Mouse (Mus musculus) kidney, embryonic 16.5 days (tissue): ENCODE measurements around the gene Ppfia4. TPM values are rescaled to one million over a fixed set of nuclear protein-coding genes. Genes with fewer than 3 reads are reported as not detected.

Source experiments
- ATAC-seq: fragments of 200-750 bp; cut with Nextera tagmentation; 2 replicates; pipeline ENCODE4 v1.8.0; 2017; ENCODE audit warnings: moderate TSS enrichment; ENCODE audit not compliant: low FRiP score, low TSS enrichment
- H3K27ac ChIP-seq: fragments of 300-500 bp; sonication (generic); 2 replicates; pipeline ENCODE4 v1.5.1; 2014; ENCODE audit warnings: low read length
- H3K27me3 ChIP-seq: fragments of 300-500 bp; sonication (generic); 2 replicates; pipeline ENCODE4 v1.6.1; 2014; ENCODE audit warnings: low read length, control low read depth, mixed read lengths; ENCODE audit not compliant: insufficient read depth
- H3K36me3 ChIP-seq: fragments of 300-500 bp; sonication (generic); 2 replicates; pipeline ENCODE4 v1.6.1; 2014; ENCODE audit warnings: low read length, control low read depth, mixed read lengths; ENCODE audit not compliant: insufficient read depth
- H3K4me1 ChIP-seq: fragments of 300-500 bp; sonication (generic); 2 replicates; pipeline ENCODE4 v1.6.1; 2014; ENCODE audit warnings: low read length, control low read depth, mixed read lengths; ENCODE audit not compliant: insufficient read depth
- H3K4me2 ChIP-seq: fragments of 300-500 bp; sonication (generic); replicated peaks from 2 replicates; pipeline ENCODE4 v1.6.1; 2014; ENCODE audit warnings: low read depth, low read length
- H3K4me3 ChIP-seq: fragments of 300-500 bp; sonication (generic); 2 replicates; pipeline ENCODE4 v1.5.1; 2014; ENCODE audit warnings: mild to moderate bottlenecking, low read length
- H3K9ac ChIP-seq: fragments of 300-500 bp; sonication (generic); replicated peaks from 2 replicates; pipeline ENCODE4 v1.6.1; 2014; ENCODE audit warnings: low read length
- H3K9me3 ChIP-seq: fragments of 300-500 bp; sonication (generic); 2 replicates; pipeline ENCODE4 v1.6.1; 2016; ENCODE audit warnings: low read length, control low read depth
- WGBS: fragments of 180-500 bp; shearing (Covaris S2); extraction: QIAGEN DNeasy Blood & Tissue Kit; methylation state at CpG from one replicate; pipeline ENCODE4 v1.1.7; 2014; 5-methylcytosine and 5-hydroxymethylcytosine counted together
- polyA plus RNA-seq: library from polyadenylated mRNA; unstranded; fragments of >200 nt; fragmentation: Nextera tagmentation; extraction: Ambion mirVana; gene quantifications from 2 replicates; pipeline ENCODE4 v1.2.1, GENCODE M21; 2015

Gene Ppfia4
- polyA plus RNA-seq, 1 experiment from 2014 or later = 3.9 TPM

DNA sequence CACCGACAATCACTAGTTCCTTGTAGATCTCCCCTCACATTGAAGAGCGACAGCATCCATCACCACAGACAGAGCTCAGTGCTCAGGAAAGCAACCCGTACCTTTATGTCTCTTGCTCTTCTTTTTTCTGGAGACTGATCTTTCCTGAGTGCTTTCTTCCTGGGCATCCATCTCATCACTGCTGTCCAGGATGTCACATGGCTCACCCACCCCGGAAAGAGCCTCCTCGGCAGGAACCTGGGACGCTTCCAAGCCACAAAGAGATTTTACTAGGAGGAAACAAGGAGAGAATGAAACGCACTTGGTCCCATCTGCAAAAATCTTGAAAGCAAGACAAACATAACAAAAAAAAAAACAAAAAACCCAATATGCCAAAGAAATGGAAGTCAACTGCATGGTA is 27.9 kb upstream of the Ppfia4 start:
- peaks cover 15% of the 10 kb centered on the region for H3K4me1 ChIP-seq
- no peaks in the 10 kb centered on the region for H3K27me3 ChIP-seq
- H3K36me3 ChIP-seq = peaks cover 32% of the 10 kb centered on the region
- H3K9ac ChIP-seq = peak overlapping the region; percentile 22; the same call in 1 of the 2 replicates
- 76% methylated on average over 7 of the region's 7 CpGs for WGBS
- peak overlapping the region; percentile 61 for H3K4me2 ChIP-seq
- no peaks in the 10 kb centered on the region for H3K9me3 ChIP-seq
- no peak for ATAC-seq
- H3K4me3 ChIP-seq = peak overlapping the region; percentile 85
- H3K27ac ChIP-seq = no peak overlapping the region

DNA sequence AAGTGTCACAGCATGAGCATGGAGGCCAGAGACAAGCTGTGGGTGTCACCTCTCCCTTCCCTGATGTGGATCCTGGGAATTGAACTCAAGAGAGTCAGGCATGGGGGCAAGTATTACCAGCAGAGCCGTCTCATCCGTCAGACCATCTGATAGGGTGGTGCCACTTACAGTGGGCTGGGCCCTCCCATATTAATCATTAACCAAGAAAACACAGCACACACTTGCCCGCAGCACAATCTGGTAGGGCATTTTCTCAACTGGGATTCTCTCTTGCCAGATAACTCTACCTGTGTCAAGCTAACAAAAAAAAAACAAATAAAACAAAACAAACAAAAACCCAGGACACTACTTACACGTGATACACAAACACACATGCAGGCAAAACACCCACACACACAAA is 24.7 kb upstream of the Ppfia4 start:
- no peak overlapping the region for H3K4me3 ChIP-seq
- no peak for ATAC-seq
- no peaks in the 10 kb centered on the region for H3K9me3 ChIP-seq
- H3K27me3 ChIP-seq = no peaks in the 10 kb centered on the region
- no peak overlapping the region for H3K9ac ChIP-seq
- no peak overlapping the region for H3K4me2 ChIP-seq
- no peak overlapping the region for H3K27ac ChIP-seq
- 70% methylated on average over 4 of the region's 4 CpGs for WGBS
- peaks cover 20% of the 10 kb centered on the region for H3K4me1 ChIP-seq
- peaks cover 57% of the 10 kb centered on the region for H3K36me3 ChIP-seq

DNA sequence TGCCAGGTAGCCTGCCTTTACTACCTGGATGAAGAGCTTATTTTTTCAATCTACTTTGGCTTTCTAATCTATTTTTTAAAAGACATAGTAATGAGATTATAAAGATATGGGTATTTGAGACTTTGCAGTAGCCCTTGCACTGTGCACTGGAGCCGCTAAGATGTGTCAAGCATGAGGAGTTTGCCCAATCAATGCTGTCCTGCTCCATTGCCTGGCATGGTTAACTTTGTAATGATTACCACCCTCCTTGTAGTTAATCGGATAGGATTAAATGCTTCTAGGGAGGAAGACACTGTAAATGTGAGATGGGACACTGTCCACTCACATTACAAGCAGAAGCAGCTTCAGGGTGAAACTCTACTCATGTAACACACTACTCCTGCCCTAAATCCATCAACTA is 20.6 kb upstream of the Ppfia4 start:
- Histone ChIP-seq H3K4me3 (no peak overlapping the region), H3K9me3 (no peaks in the 10 kb centered on the region), H3K4me2 (no peak overlapping the region), H3K4me1 (0 out of 2 replicates have a peak, but pooled peaks cover 7% of the 10 kb centered on the region), H3K9ac (no peak overlapping the region), H3K36me3 (peaks cover 73% of the 10 kb centered on the region), H3K27me3 (no peaks in the 10 kb centered on the region), H3K27ac (peak overlapping the region; percentile 45; the same call in 1 of the 2 replicates)
- ATAC-seq = peak; percentile 91
- WGBS = 54% methylated on average over 2 of the region's 2 CpGs

DNA sequence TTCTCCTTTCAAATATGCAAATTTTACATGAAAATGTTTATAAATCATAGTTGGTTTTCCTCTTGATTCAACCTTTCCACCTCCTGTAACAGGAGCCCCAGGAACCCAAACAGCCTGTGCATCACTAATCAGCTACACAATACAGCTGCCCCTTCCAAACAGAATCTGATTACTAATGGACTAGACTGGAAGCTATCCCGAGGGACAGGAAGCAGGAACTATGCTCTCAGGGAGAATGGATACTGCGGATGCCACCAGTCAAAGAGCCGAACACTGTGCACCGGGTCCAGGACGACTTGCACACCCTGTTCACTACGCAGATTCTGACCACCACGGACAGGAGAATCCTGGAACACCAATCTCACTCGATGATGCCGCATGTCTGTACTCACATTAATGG is 15.1 kb upstream of the Ppfia4 start:
- WGBS = 90% methylated on average over 9 of the region's 9 CpGs

DNA sequence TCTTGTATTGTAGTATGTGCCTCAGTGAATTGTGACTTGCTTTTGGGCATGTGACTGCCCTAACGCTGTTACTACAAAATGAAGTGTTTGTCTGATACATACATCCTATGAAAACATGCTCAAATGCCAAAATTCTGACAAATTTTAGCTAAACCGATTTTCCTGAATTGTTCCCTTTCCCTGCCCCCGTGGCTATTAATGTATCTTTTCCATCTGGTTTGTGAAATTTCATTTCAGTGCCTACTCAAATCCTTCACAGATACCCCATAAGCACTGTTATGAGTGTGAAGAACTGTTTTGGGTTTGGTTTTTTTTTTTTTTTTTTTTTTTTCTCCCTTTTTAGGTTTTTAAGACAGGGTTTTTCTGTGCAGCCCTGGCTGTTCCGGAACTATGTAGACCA is 12.3 kb upstream of the Ppfia4 start:
- Histone ChIP-seq H3K4me2 (peak overlapping the region; percentile 95), H3K27me3 (no peaks in the 10 kb centered on the region), H3K27ac (no peak overlapping the region), H3K9ac (peak overlapping the region; percentile 36; the same call in 1 of the 2 replicates), H3K36me3 (peaks cover 26% of the 10 kb centered on the region), H3K4me1 (peaks cover 17% of the 10 kb centered on the region), H3K9me3 (no peaks in the 10 kb centered on the region), H3K4me3 (peak overlapping the region; percentile 63)
- 77% methylated on average over 4 of the region's 4 CpGs for WGBS
- ATAC-seq = no peak

More for the DNA sequence above, 15.1 kb upstream of the Ppfia4 start:
- Histone ChIP-seq H3K4me2 (no peak overlapping the region), H3K27ac (no peak overlapping the region), H3K4me3 (no peak overlapping the region), H3K36me3 (peaks cover 51% of the 10 kb centered on the region), H3K4me1 (peaks cover 20% of the 10 kb centered on the region), H3K9ac (no peak overlapping the region), H3K27me3 (no peaks in the 10 kb centered on the region), H3K9me3 (no peaks in the 10 kb centered on the region)
- ATAC-seq = no peak

DNA sequence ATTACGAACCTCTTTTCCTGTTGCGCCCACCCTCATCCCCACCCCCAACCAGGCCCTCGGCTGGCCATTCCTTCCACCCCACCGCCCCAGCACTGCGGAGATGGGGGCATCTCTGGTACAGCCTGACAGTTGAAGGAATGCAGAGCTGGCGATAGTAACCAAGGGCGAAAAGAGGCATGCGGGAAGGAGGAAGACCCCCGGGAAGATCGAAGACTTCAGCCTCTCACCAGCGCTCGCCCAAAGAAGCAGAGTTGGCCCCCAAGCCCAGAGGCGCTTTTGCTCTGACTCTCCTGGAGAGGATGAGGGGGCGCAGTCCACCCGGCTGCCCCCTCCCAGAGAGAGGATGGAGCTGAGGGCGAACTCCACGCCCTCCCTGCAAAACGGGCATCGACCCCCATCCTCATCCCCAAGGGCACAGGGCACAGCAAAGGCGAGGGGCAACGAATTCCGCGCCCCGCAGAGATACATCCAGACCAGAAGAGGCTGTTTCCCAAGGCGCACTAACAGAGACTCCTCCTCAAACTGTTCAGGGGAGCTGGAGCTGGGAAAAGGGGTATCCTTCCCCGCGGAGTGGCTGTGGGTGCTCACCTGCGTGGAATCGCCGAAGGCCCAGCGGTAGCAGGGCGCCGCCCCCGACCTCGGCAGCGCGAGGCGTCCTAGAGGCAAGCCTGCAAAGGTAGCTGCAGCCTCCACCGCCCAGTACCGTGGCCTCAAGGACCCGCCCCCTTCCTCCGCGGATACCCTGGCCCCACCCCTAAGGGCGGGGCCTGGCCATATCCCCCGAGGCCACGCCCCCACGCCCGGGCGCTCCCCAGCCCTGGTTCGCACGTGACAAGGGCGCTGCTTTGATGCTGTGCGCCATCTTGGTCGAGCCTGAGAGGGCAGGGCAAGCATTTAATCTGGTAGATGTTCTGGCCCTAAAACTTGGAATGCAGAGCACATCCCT is 11.6 kb upstream of the Ppfia4 start:
- H3K9me3 ChIP-seq = no peaks in the 10 kb centered on the region
- H3K36me3 ChIP-seq = peaks cover 19% of the 10 kb centered on the region
- peak; percentile 94 for ATAC-seq
- no peak overlapping the region for H3K27ac ChIP-seq
- peak overlapping the region; percentile 67 for H3K9ac ChIP-seq
- peak overlapping the region; percentile 63 for H3K4me3 ChIP-seq
- H3K27me3 ChIP-seq = no peaks in the 10 kb centered on the region
- 2% methylated on average over 54 of the region's 54 CpGs for WGBS
- H3K4me2 ChIP-seq = peak overlapping the region; percentile 95
- H3K4me1 ChIP-seq = peaks cover 17% of the 10 kb centered on the region

DNA sequence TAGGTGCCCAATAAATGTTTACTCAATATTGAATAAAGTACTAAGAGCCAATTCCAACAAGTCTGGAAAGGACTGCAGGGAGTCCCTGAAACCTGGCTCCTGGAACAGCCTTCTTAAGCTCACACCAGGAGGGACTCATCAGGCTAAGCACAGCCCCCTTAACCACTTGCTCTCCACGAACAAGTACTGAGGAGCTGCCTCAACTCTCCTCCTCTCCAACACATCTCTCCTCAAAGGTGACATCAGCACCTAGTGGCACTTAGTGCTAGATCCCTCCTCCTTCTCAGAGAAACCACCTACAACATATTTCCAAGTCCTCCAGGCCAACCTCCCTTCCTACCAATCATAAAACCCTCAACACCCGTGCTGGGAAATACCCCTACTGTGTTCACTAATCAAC is 10.8 kb upstream of the Ppfia4 start:
- Histone ChIP-seq H3K27me3 (no peaks in the 10 kb centered on the region), H3K27ac (no peak overlapping the region), H3K4me3 (peak overlapping the region; percentile 63; the same call in 1 of the 2 replicates), H3K9ac (no peak overlapping the region), H3K4me1 (peaks cover 17% of the 10 kb centered on the region), H3K9me3 (no peaks in the 10 kb centered on the region), H3K36me3 (peaks cover 19% of the 10 kb centered on the region), H3K4me2 (peak overlapping the region; percentile 95)
- ATAC-seq = no peak
- WGBS = 12% methylated on average over 2 of the region's 2 CpGs

DNA sequence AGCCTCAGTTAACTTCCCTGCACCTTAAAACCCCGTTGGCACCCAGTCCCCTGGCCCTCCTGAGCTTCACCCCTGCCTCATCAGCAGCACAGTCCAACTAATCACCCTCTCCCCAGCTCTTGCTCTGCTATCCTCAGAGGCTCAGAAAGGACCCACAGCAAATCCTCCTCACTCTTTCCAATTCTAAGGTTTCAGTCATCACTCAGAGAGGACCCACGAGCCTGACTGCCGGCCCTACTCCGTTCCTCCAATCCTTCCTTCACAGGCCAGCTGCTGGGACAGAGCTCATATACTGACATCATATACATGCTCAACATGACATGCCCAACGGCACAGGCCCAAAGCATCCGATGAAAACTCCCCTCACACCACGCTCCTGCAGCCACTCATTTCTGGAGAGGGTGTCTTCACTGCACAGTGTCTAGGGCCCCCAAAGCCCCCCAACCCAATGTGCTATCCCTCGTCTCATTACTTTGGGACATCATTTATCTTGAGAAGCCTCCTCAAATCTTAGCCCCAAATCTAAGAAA is 10.1 kb upstream of the Ppfia4 start:
- WGBS = 78% methylated on average over 8 of the region's 8 CpGs
- no peak for ATAC-seq
- Histone ChIP-seq H3K4me3 (no peak overlapping the region), H3K4me1 (peaks cover 17% of the 10 kb centered on the region), H3K4me2 (no peak overlapping the region), H3K9me3 (no peaks in the 10 kb centered on the region), H3K36me3 (peaks cover 17% of the 10 kb centered on the region), H3K9ac (no peak overlapping the region), H3K27ac (no peak overlapping the region), H3K27me3 (no peaks in the 10 kb centered on the region)

DNA sequence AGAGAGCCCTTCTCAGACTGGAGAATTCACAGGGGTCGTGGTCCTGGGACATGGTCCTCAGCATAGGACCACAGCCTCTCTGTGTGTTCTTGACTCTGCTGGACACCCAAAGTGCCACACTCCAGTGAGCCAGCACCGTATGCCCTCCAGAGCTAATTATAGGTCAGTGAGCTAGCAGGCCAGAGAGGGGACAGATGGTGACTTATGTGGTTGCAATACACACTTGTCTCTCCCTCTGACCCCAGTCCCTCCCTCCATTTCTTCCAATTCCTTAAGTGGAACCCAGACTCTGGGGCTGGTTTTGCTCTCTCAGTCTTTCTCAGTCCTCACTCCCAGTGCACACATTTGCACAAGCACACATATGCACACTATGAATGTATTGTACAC is 9.5 kb upstream of the Ppfia4 start:
- Histone ChIP-seq H3K9me3 (no peaks in the 10 kb centered on the region), H3K36me3 (peaks cover 13% of the 10 kb centered on the region), H3K27me3 (no peaks in the 10 kb centered on the region), H3K9ac (no peak overlapping the region), H3K4me2 (no peak overlapping the region), H3K4me1 (peaks cover 19% of the 10 kb centered on the region), H3K4me3 (no peak overlapping the region), H3K27ac (no peak overlapping the region)
- WGBS = 59% methylated on average over 2 of the region's 2 CpGs
- ATAC-seq = no peak
